Mouse (Mus musculus): ENCODE measurements around the gene Exoc3.

Exoc3 gene

GRCm38 (mm10) chr13:74208317-74208985 is at the start of gene Exoc3:
TSS of gene Exoc3 (minus strand) at chr13:74208732.
- in situ Hi-C loops (cut with MboI) = no loop called here

- in situ Hi-C loops (cut with MboI) = no loop called here
These were observed 38.0 kb upstream of the Exoc3 start for GRCm38 (mm10) chr13:74246494-74246893.

DNA sequence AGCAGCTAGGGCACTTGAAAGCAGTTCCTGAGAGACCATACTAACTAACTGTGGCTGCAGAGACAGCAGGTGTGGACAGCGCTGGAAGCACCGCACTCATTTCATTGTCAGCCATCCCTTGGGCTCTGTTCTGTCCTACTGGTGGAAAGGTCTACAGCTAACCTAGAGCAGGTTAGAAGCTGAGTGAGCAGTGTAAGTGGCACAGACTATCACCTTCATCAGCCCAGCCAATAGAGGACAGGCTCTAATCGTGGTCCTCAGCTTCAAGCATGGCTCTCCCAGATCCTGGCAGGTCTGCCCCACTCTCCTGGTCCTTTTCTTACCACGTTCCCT is 37.3 kb upstream of the Exoc3 start:
- in situ Hi-C loops (cut with MboI) = no loop called here

- in situ Hi-C loops (cut with MboI) = no loop called here
These were observed 36.8 kb upstream of the Exoc3 start for GRCm38 (mm10) chr13:74245214-74245898.

GRCm38 (mm10) chr13:74237574-74237973 is 29.0 kb upstream of the Exoc3 start:
- in situ Hi-C loops (cut with MboI) = no loop called here

GRCm38 (mm10) chr13:74220659-74221058 is 12.1 kb upstream of the Exoc3 start:
- in situ Hi-C loops (cut with MboI) = no loop called here

DNA sequence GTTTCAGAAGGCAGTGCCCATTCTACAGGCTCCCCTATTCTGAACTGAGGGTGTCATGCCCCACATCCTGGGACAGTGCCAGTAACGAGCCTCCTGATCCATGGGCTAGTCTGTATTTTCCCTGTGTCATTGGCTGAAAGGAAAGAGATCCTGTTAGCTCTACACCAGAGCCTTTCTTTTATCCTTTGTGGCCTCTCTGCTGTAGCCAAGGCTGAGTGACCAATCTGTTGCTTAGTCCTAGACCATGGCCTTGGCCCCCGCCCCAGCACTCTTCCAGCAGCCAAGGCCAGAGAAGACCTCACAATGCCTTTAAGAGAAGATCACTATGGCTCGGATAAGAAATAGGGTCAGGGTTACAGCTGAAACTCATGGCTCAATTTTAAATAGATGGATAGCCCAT is 9.9 kb upstream of the Exoc3 start:
- in situ Hi-C loops (cut with MboI) = no loop called here

GRCm38 (mm10) chr13:74208986-74209345 is 434 bp upstream of the Exoc3 start:
- in situ Hi-C loops (cut with MboI) = no loop called here

GRCm38 (mm10) chr13:74196451-74196850 is 12.1 kb downstream of the Exoc3 start:
- in situ Hi-C loops (cut with MboI) = no loop called here

GRCm38 (mm10) chr13:74192613-74193012 is 15.9 kb downstream of the Exoc3 start:
- in situ Hi-C loops (cut with MboI) = no loop called here

- in situ Hi-C loops (cut with MboI) = no loop called here
These were observed 25.4 kb downstream of the Exoc3 start for GRCm38 (mm10) chr13:74183011-74183695.

DNA sequence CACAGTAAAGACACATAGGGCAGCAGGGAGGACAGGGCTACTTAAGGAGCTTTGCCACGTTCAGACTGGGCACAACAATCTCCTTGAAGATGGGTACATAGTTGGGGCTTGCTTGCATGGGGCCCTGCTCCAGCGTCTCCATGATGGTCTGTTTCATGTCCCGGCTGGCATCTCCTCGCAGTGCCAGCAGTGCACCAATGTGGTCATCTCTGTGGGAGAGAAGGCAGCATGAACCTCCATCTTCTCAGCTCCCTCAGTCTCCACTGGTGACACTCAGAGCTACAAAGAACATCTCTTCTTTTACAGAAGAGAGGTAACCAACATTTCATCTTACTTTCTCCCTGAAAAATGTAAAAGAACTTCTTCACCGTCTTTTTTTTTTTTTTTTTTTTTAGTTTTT is 36.5 kb downstream of the Exoc3 start:
- in situ Hi-C loops (cut with MboI) = no loop called here

DNA sequence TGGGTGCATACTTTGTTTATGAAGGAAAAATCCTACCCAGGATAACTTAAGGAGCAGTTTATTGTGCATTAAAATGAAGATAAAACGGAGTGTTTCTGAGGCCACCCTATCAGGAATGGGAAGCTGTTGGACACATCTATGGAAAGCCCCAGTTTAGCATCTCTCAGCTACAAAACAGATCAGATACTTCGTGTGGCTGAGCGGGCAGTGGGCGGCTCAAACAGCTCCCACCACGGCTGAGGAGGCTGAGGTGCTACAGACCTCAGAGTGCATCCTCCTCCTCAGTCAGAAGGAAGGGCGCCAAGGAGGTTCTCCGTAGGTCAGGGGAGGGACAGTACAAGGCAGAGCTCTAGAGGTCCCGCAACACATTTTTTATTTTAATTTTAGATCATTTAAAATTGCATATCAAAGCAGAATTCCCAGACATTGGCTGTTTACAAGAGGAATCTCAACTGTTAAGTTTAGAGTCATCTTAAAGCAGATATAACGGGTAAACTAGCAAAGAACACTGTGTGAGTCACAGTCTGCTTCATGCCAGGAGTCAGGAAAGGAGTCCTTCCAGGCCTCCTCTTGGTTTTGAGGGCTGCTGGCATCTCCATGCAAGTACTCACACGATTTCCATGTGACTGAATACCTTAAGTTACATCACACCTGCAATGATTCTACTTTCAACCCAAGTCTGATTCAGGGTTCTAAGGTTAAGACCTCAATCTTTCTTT is 38.9 kb downstream of the Exoc3 start:
- in situ Hi-C loops (cut with MboI) = no loop called here

GRCm38 (mm10) chr13:74167492-74167891 is 41.0 kb downstream of the Exoc3 start:
- in situ Hi-C loops (cut with MboI) = no loop called here

DNA sequence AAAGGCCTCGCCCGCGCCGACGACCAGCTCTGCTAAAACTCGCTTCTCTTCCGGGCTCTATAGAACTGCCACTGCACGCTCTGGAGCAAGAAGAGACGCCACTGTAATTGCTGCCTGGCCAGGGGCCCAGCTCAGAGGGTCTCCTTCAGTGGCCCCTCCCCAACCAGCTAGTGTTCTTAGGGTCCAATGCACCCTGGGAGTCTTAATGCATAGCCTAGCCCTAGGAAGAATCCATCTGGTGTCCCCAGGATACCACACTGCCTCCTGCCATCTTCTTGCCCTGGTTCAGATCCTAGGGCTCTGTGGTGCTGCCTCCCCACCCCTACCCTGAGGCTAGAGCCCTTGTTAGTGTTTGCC is 41.5 kb downstream of the Exoc3 start:
- in situ Hi-C loops (cut with MboI) = no loop called here

- in situ Hi-C loops (cut with MboI) = no loop called here
These were observed 42.0 kb downstream of the Exoc3 start for GRCm38 (mm10) chr13:74166348-74167056.

GRCm38 (mm10) chr13:74147327-74147726 is 61.2 kb downstream of the Exoc3 start:
- in situ Hi-C loops (cut with MboI) = no loop called here

- in situ Hi-C loops (cut with MboI) = no loop called here
These were observed 62.4 kb downstream of the Exoc3 start for GRCm38 (mm10) chr13:74145983-74146622.

- in situ Hi-C loops (cut with MboI) = no loop called here
These were observed 64.2 kb downstream of the Exoc3 start for GRCm38 (mm10) chr13:74144120-74144884.

DNA sequence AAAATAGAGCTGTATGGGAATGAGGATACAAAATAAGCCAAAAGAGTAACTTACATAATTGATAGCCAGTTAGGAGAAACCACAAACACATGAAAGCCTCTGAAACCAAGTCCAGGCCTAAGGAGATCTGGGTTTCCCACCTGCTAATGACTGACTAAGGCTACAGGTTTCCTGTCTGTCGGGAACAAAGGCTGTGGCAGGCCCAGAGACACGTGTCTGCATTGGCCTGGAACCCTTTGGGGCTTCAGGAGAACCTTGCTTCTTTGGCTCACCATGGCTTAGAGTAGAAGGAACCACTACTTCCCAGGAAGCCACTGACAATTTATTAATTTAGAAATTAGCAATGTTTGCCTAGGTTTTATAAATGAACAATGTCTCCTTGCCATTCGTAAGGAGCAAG is 65.2 kb downstream of the Exoc3 start:
- in situ Hi-C loops (cut with MboI) = no loop called here

GRCm38 (mm10) chr13:74140793-74141192 is 67.7 kb downstream of the Exoc3 start:
- in situ Hi-C loops (cut with MboI) = no loop called here

Measured in mature B cell (primary cell).